Mouse (Mus musculus) myocyte (in vitro differentiated cells): ENCODE measurements around the gene Agfg2. TPM values are rescaled to one million over a fixed set of nuclear protein-coding genes. Genes with fewer than 3 reads are reported as not detected.

Experiments
- H3K27me3 ChIP-seq: one replicate; pipeline ENCODE4 v1.6.1; 2011; ENCODE audit not compliant: control insufficient read depth, insufficient read depth, insufficient read length
- H3K36me3 ChIP-seq: one replicate; pipeline ENCODE4 v1.6.1; 2011; ENCODE audit not compliant: control insufficient read depth, insufficient read depth
- H3K4me2 ChIP-seq: one replicate; pipeline ENCODE4 v1.6.1; 2011; ENCODE audit warnings: low read depth, control low read depth
- H3K4me3 ChIP-seq: one replicate; pipeline ENCODE4 v1.5.1; 2011; ENCODE audit warnings: mild to moderate bottlenecking, control low read depth, moderate library complexity
- H3K79me2 ChIP-seq: one replicate; pipeline ENCODE4 v1.6.1; 2011; ENCODE audit not compliant: control insufficient read depth, insufficient read depth
- H3ac ChIP-seq: one replicate; pipeline ENCODE4 v1.6.1; 2011; ENCODE audit not compliant: control insufficient read depth, insufficient read length
- CEBPB ChIP-seq: IDR thresholded peaks from 2 replicates; pipeline ENCODE4 v1.6.1; 2011; ENCODE audit warnings: mild to moderate bottlenecking, moderate library complexity; ENCODE audit not compliant: poor library complexity, insufficient read depth, severe bottlenecking
- E2F4 ChIP-seq: IDR thresholded peaks from one replicate; pipeline ENCODE4 v1.6.1; 2011; ENCODE audit warnings: mild to moderate bottlenecking, control low read depth, moderate library complexity; ENCODE audit not compliant: insufficient read depth
- MAX ChIP-seq: IDR thresholded peaks from one replicate; pipeline ENCODE4 v1.6.1; 2011; ENCODE audit warnings: low read depth, mild to moderate bottlenecking, control low read depth
- MYOD1 ChIP-seq, 3 experiments: IDR thresholded peaks; one replicate each; pipeline ENCODE4 v1.6.1; 2011; ENCODE audit warnings: control low read depth in 2 of 3, low read depth in 2 of 3, mild to moderate bottlenecking in 2 of 3, moderate library complexity in 1 of 3; ENCODE audit not compliant: insufficient read length in 2 of 3, control insufficient read depth in 1 of 3
- MYOG ChIP-seq, 3 experiments: IDR thresholded peaks; one replicate each; pipeline ENCODE4 v1.6.1; 2011; ENCODE audit warnings: control low read depth in 2 of 3, low read depth in 2 of 3, mild to moderate bottlenecking in 2 of 3; ENCODE audit not compliant: insufficient read length in 2 of 3, control insufficient read depth in 1 of 3, insufficient read depth in 1 of 3
- POLR2A ChIP-seq: IDR thresholded peaks from one replicate; pipeline ENCODE4 v1.6.1; 2011; ENCODE audit warnings: low read depth, mild to moderate bottlenecking, control low read depth, moderate library complexity; ENCODE audit not compliant: insufficient read length
- POLR2AphosphoS2 ChIP-seq: IDR thresholded peaks from one replicate; pipeline ENCODE4 v1.6.1; 2011; ENCODE audit warnings: low read depth, control low read depth; ENCODE audit not compliant: insufficient read length
- REST ChIP-seq: IDR thresholded peaks from one replicate; pipeline ENCODE4 v1.6.1; 2011; ENCODE audit warnings: mild to moderate bottlenecking, control low read depth, moderate library complexity; ENCODE audit not compliant: insufficient read depth, insufficient read length
- SRF ChIP-seq: IDR thresholded peaks from one replicate; pipeline ENCODE4 v1.6.1; 2011; ENCODE audit warnings: low read depth; ENCODE audit not compliant: control insufficient read depth, insufficient read length
- TCF12 ChIP-seq: IDR thresholded peaks from one replicate; pipeline ENCODE4 v1.6.1; 2011; ENCODE audit warnings: mild to moderate bottlenecking, control low read depth; ENCODE audit not compliant: poor library complexity, insufficient read depth, severe bottlenecking
- TCF3 ChIP-seq: IDR thresholded peaks from one replicate; pipeline ENCODE4 v1.6.1; 2011; ENCODE audit warnings: low read depth, control low read depth; ENCODE audit not compliant: insufficient read length
- USF1 ChIP-seq: IDR thresholded peaks from one replicate; pipeline ENCODE4 v1.6.1; 2011; ENCODE audit warnings: low read depth, mild to moderate bottlenecking, control low read depth, moderate library complexity
- polyA plus RNA-seq: library from polyadenylated mRNA; unstranded; fragments of >200 nt; fragmentation: generic; extraction: Trizol; gene quantifications from one replicate; pipeline ENCODE4 v1.2.1, GENCODE M21; 2012; ENCODE audit warnings: missing spikeins

The Agfg2 gene
- polyA plus RNA-seq, 1 experiment, result 8.7 TPM

GRCm38 (mm10) chr5:137690531-137690930 is 6.0 kb upstream of the Agfg2 start:
- H3K27me3 ChIP-seq, result peaks cover 2% of the 10 kb centered on the region
- H3K4me2 ChIP-seq, result no peak overlapping the region
- H3K36me3 ChIP-seq, result no peaks in the 10 kb centered on the region
- no peak overlapping the region for H3ac ChIP-seq
- H3K79me2 ChIP-seq, result no peaks in the 10 kb centered on the region
- no peak overlapping the region for H3K4me3 ChIP-seq
- TF ChIP-seq CEBPB, result no peak
- no peak for TF ChIP-seq POLR2A
- TF ChIP-seq USF1, result no peak
- no peak for TF ChIP-seq MYOG (IDR thresholded peaks at IDR 0.05; ENCODE audit: control insufficient read depth in 1 of 3, insufficient read depth in 1 of 3, insufficient read length in 2 of 3, low read depth in 2 of 3)
- no peak for TF ChIP-seq MAX
- no peak for TF ChIP-seq MYOD1 (IDR thresholded peaks at IDR 0.05; ENCODE audit: control insufficient read depth in 1 of 3, insufficient read length in 2 of 3, low read depth in 2 of 3)
- no peak for TF ChIP-seq REST
- TF ChIP-seq POLR2AphosphoS2, result no peak
- no peak for TF ChIP-seq TCF12
- TF ChIP-seq E2F4, result no peak
- TF ChIP-seq SRF, result no peak
- TF ChIP-seq TCF3, result no peak

GRCm38 (mm10) chr5:137689974-137690373 is 5.4 kb upstream of the Agfg2 start:
- no peak overlapping the region for H3K4me2 ChIP-seq
- H3K36me3 ChIP-seq, result no peaks in the 10 kb centered on the region
- no peak overlapping the region for H3ac ChIP-seq

GRCm38 (mm10) chr5:137686127-137686790 is 1.7 kb upstream of the Agfg2 start:
- TF ChIP-seq MYOG (IDR thresholded peaks at IDR 0.05; ENCODE audit: control insufficient read depth in 1 of 3, insufficient read depth in 1 of 3, insufficient read length in 2 of 3, low read depth in 2 of 3), result no peak
- TF ChIP-seq TCF12, result no peak
- TF ChIP-seq POLR2AphosphoS2, result no peak
- TF ChIP-seq MYOD1 (IDR thresholded peaks at IDR 0.05; ENCODE audit: control insufficient read depth in 1 of 3, insufficient read length in 2 of 3, low read depth in 2 of 3), result no peak
- no peak for TF ChIP-seq E2F4
- TF ChIP-seq TCF3, result no peak

More at GRCm38 (mm10) chr5:137689974-137690373, 5.4 kb upstream of the Agfg2 start:
- H3K79me2 ChIP-seq, result no peaks in the 10 kb centered on the region
- no peaks in the 10 kb centered on the region for H3K27me3 ChIP-seq
- no peak overlapping the region for H3K4me3 ChIP-seq
- TF ChIP-seq POLR2A, result no peak
- TF ChIP-seq E2F4, result no peak
- no peak for TF ChIP-seq TCF12
- no peak for TF ChIP-seq SRF
- TF ChIP-seq REST, result no peak
- no peak for TF ChIP-seq POLR2AphosphoS2
- TF ChIP-seq TCF3, result no peak
- no peak for TF ChIP-seq MYOD1 (IDR thresholded peaks at IDR 0.05; ENCODE audit: control insufficient read depth in 1 of 3, insufficient read length in 2 of 3, low read depth in 2 of 3)
- TF ChIP-seq USF1, result no peak
- TF ChIP-seq MYOG (IDR thresholded peaks at IDR 0.05; ENCODE audit: control insufficient read depth in 1 of 3, insufficient read depth in 1 of 3, insufficient read length in 2 of 3, low read depth in 2 of 3), result no peak
- TF ChIP-seq MAX, result no peak

GRCm38 (mm10) chr5:137685653-137686052 is 1.1 kb upstream of the Agfg2 start:
- Histone ChIP-seq H3K27me3 (no peaks in the 10 kb centered on the region), H3ac (no peak overlapping the region), H3K36me3 (no peaks in the 10 kb centered on the region), H3K79me2 (peaks cover 26% of the 10 kb centered on the region), H3K4me3 (no peak overlapping the region), H3K4me2 (no peak overlapping the region)
- TF ChIP-seq TCF3, result no peak
- TF ChIP-seq SRF, result no peak
- no peak for TF ChIP-seq REST
- no peak for TF ChIP-seq MYOD1 (IDR thresholded peaks at IDR 0.05; ENCODE audit: control insufficient read depth in 1 of 3, insufficient read length in 2 of 3, low read depth in 2 of 3)
- no peak for TF ChIP-seq MAX
- no peak for TF ChIP-seq TCF12
- no peak for TF ChIP-seq CEBPB
- no peak for TF ChIP-seq MYOG (IDR thresholded peaks at IDR 0.05; ENCODE audit: control insufficient read depth in 1 of 3, insufficient read depth in 1 of 3, insufficient read length in 2 of 3, low read depth in 2 of 3)
- no peak for TF ChIP-seq POLR2AphosphoS2
- no peak for TF ChIP-seq POLR2A
- TF ChIP-seq E2F4, result no peak
- TF ChIP-seq USF1, result no peak

More at GRCm38 (mm10) chr5:137686127-137686790, 1.7 kb upstream of the Agfg2 start:
- no peak overlapping the region for H3K4me2 ChIP-seq
- no peak overlapping the region for H3ac ChIP-seq
- no peaks in the 10 kb centered on the region for H3K36me3 ChIP-seq
- no peak overlapping the region for H3K4me3 ChIP-seq
- H3K27me3 ChIP-seq, result no peaks in the 10 kb centered on the region
- H3K79me2 ChIP-seq, result peaks cover 25% of the 10 kb centered on the region
